Mouse (Mus musculus) heart, embryonic 15.5 days (tissue): ENCODE results near the gene Glb1l. TPM values are rescaled to one million over a fixed set of nuclear protein-coding genes. Genes with fewer than 3 reads are reported as not detected.

Experiments used
- ATAC-seq: fragments of 200-750 bp; cut with Nextera tagmentation; replicated peaks from 2 replicates; pipeline ENCODE4 v1.8.0; 2017; ENCODE audit warnings: low read depth, moderate TSS enrichment; ENCODE audit not compliant: insufficient number of reproducible peaks, insufficient read depth, low FRiP score
- H3K27ac ChIP-seq: fragments of 300-500 bp; sonication (generic); 2 replicates; pipeline ENCODE4 v1.5.1; 2015; ENCODE audit warnings: mild to moderate bottlenecking, inconsistent platforms
- H3K27me3 ChIP-seq: fragments of 300-500 bp; sonication (generic); 2 replicates; pipeline ENCODE4 v1.6.1; 2015; ENCODE audit warnings: inconsistent platforms
- H3K36me3 ChIP-seq: fragments of 300-500 bp; sonication (generic); 2 replicates; pipeline ENCODE4 v1.6.1; 2015; ENCODE audit warnings: mild to moderate bottlenecking, inconsistent platforms
- H3K4me1 ChIP-seq: fragments of 300-500 bp; sonication (generic); replicated peaks from 2 replicates; pipeline ENCODE4 v1.6.1; 2015; ENCODE audit warnings: inconsistent platforms
- H3K4me2 ChIP-seq: fragments of 300-500 bp; sonication (generic); 2 replicates; pipeline ENCODE4 v1.6.1; 2015; ENCODE audit warnings: inconsistent platforms, mild to moderate bottlenecking, moderate library complexity
- H3K4me3 ChIP-seq: fragments of 300-500 bp; sonication (generic); 2 replicates; pipeline ENCODE4 v1.5.1; 2015; ENCODE audit warnings: mild to moderate bottlenecking, inconsistent platforms
- H3K9ac ChIP-seq: fragments of 300-500 bp; sonication (generic); 2 replicates; pipeline ENCODE4 v1.6.1; 2015; ENCODE audit warnings: mild to moderate bottlenecking, inconsistent platforms
- H3K9me3 ChIP-seq: fragments of 300-500 bp; sonication (generic); replicated peaks from 2 replicates; pipeline ENCODE4 v1.6.1; 2016; ENCODE audit warnings: inconsistent platforms
- WGBS: fragments of 180-500 bp; shearing (Covaris S2); methylation state at CpG from one replicate; pipeline ENCODE4 v1.1.7; 2015; ENCODE audit warnings: mixed read lengths; 5-methylcytosine and 5-hydroxymethylcytosine counted together
- polyA plus RNA-seq: library from polyadenylated mRNA; unstranded; fragments of >200 nt; fragmentation: Nextera tagmentation; extraction: Ambion mirVana; gene quantifications from 2 replicates; pipeline ENCODE4 v1.2.1, GENCODE M21; 2015

Gene Glb1l
- polyA plus RNA-seq, 1 experiment from 2014 or later: 9.4 TPM

DNA sequence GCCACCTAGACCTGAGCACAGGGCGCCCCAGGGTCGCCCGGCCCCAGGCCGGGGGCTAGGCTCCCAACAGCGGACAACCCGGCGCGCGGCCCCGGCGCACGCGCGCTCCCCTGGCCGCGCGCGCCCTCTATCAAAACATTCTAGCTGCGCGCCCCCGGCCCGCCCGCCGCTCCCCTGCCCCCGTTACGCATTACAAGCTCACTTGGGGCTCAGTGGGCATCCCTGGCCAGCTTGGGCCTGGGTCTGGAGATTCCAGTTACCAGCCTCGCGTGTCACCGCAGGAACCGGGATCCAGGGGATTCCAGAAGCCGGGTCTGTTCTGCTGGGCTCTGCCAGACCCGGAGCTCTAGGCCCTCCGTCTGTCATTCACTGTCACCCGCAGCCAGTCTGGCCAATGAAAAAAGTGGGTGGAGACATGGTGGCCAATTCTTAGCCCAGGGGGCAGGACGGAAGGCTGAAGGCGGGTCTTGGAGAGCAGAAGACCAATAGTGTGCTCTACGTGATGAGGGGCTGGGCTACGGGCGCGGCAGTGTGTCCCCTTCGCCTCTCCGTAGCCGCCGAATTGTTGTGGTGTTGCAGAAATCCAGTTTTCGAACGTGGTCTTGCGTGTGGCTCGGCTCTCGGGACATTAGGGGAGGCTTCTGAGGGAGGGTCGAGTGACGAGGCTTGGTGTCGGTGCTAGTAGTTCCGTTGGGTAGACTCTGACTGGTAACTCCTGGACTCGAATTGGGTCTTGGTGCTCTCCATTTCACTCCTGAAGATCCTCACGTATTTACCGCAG lies 18.8 kb downstream of the Glb1l start, which contains the start of the genes Ankzf1 and Atg9a:
Gene Ankzf1, plus strand, starts transcription at position 530 of the 781 bp plus-strand sequence.
Gene Atg9a, minus strand, starts transcription at position 575 of the 781 bp plus-strand sequence.
- H3K4me1 ChIP-seq: peaks cover 23% of the 10 kb centered on the region
- peak; percentile 99 for ATAC-seq

DNA sequence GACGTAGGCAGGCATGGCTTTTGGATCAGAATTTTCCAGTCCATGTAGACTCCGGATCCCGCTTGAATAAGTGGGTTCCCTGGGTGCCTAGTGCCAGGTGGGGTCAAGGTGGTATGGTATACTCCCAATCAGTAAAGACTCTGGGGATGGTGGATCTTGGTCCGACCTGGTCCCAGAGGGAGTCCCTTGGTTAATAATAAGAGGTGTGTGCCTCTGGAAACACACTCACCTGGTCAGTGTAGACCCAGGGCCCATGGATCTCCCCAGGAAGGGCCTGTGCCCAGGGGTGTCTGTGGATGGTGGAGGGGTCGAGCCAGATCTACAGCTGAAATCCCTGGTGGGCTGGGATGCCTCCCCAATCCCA lies 19.4 kb downstream of the Glb1l start:
- no peak for ATAC-seq
- H3K27ac ChIP-seq: peak overlapping the region; percentile 89
- peaks cover 35% of the 10 kb centered on the region for H3K36me3 ChIP-seq
- WGBS: 42% methylated on average over 5 of the region's 5 CpGs
- H3K27me3 ChIP-seq: no peaks in the 10 kb centered on the region
- peak overlapping the region; percentile 80 for H3K9ac ChIP-seq
- peaks cover 23% of the 10 kb centered on the region for H3K4me1 ChIP-seq
- H3K4me3 ChIP-seq: peak overlapping the region; percentile 83
- no peaks in the 10 kb centered on the region for H3K9me3 ChIP-seq
- peak overlapping the region; percentile 76 for H3K4me2 ChIP-seq

More for the DNA sequence above, 18.8 kb downstream of the Glb1l start, which contains the start of the genes Ankzf1 and Atg9a:
- Histone ChIP-seq H3K27ac (peak within 1 kb of the TSS; percentile 90), H3K9me3 (no peaks in the 10 kb centered on the region), H3K27me3 (no peaks in the 10 kb centered on the region), H3K36me3 (peaks cover 34% of the 10 kb centered on the region), H3K9ac (peak within 1 kb of the TSS; percentile 80), H3K4me2 (peak within 1 kb of the TSS; percentile 76), H3K4me3 (peak within 1 kb of the TSS; percentile 83)
- under 1% methylated on average over 56 of the region's 56 CpGs for WGBS

DNA sequence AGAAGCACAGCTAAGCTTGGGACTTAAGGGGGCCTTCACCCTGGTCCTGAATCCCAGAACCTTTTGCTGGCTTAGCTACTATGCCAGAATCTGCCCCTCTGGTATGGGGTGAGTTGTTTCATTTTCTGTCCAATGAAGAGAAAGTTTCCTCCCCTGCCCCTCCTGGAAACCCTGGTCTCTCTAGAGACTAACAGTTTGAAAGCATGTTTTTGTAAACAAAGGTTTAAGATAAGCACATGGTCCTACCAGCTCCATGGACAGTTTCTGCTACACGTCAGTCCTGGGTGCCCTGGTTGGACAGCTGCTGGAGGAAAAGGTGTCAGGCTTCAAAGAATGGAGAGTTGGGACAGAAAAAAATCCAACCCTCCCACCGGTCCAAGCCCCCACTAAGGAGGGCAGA lies 20.0 kb downstream of the Glb1l start:
- peaks cover 35% of the 10 kb centered on the region for H3K36me3 ChIP-seq
- ATAC-seq: no peak
- peaks cover 23% of the 10 kb centered on the region for H3K4me1 ChIP-seq
- H3K27ac ChIP-seq: no peak overlapping the region
- H3K4me2 ChIP-seq: peak overlapping the region; percentile 76
- H3K9ac ChIP-seq: peak overlapping the region; percentile 80
- H3K9me3 ChIP-seq: no peaks in the 10 kb centered on the region
- 52% methylated on average over 2 of the region's 2 CpGs for WGBS
- H3K27me3 ChIP-seq: no peaks in the 10 kb centered on the region
- H3K4me3 ChIP-seq: peak overlapping the region; percentile 83

DNA sequence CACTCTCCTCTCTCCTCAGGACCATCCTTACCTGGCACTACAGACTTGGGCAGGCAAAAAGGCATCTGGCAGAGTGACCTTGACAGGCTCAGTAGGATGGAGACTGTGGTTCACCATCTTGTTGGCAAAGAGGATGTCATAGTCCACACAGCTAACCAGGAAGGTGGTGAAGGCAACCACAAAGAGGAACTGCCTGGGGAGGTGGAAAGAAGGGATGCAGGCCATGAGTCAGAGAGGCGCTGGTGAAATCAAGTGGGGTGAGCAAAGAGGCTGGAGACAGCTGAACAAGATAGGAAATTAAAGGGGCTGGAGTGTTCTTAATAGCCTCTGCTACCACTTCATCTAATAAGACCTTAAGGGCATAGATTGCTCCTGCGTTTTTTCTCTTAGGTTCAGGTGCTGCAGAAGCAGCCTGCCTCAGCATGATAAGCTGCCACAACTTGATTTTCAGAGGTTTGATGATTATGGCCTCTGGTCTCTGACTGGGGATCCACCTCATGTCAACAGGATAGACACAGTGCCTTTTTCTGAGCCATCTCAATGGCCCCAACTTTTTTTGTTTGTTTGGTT lies 22.6 kb downstream of the Glb1l start:
- H3K27ac ChIP-seq: no peak overlapping the region
- H3K9ac ChIP-seq: no peak overlapping the region
- H3K36me3 ChIP-seq: peaks cover 41% of the 10 kb centered on the region
- peaks cover 15% of the 10 kb centered on the region for H3K4me1 ChIP-seq
- H3K27me3 ChIP-seq: no peaks in the 10 kb centered on the region
- WGBS: 74% methylated on average over 2 of the region's 2 CpGs
- no peaks in the 10 kb centered on the region for H3K9me3 ChIP-seq
- H3K4me2 ChIP-seq: no peak overlapping the region
- no peak for ATAC-seq
- H3K4me3 ChIP-seq: no peak overlapping the region

DNA sequence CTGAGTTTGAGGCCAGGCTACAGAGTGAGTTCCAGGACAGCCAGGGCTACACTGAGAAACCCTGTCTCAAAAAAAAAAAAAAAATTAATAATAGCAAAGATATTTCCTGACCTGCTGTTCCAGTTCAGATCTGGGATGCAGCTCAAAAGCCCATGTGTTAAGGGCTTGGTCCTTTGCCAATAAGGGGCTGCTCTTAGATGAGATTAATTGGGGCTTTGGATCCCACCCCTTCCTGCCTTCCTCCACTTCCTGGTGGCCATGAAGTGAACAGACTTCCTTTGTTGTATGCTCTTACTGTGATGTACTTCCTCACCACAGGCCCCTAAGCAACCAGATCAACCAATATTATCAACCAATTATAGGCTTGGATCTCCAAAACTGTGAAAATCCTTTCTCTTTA lies 23.5 kb downstream of the Glb1l start:
- Histone ChIP-seq H3K4me3 (no peak overlapping the region), H3K27me3 (no peaks in the 10 kb centered on the region), H3K9me3 (no peaks in the 10 kb centered on the region), H3K9ac (no peak overlapping the region), H3K4me2 (no peak overlapping the region), H3K36me3 (peaks cover 50% of the 10 kb centered on the region), H3K27ac (no peak overlapping the region), H3K4me1 (peaks cover 13% of the 10 kb centered on the region)
- no peak for ATAC-seq

DNA sequence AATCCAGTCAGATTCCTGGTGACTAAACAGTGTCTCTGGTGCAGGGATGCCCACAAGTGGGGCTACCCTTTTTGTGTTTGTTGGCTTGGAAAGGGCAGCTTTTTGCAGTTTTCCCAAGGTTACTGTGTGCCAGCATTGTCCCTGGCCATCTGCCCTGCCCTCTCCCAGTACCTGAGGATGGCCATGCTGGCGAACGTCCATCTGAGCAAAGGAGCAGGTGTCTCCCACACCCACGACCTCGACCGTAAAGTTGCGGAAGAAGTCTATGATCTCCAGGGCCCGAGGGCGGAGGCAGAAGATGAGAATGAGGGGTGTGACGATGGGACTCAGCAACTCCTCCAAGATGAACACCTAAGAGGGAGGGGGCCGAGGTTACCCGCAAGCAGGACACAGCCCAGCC lies 25.1 kb downstream of the Glb1l start:
- WGBS: 89% methylated on average over 11 of the region's 11 CpGs
- Histone ChIP-seq H3K9me3 (no peaks in the 10 kb centered on the region), H3K9ac (no peak overlapping the region), H3K27ac (no peak overlapping the region), H3K4me3 (no peak overlapping the region), H3K4me1 (peaks cover 8% of the 10 kb centered on the region), H3K36me3 (peaks cover 57% of the 10 kb centered on the region), H3K4me2 (no peak overlapping the region), H3K27me3 (no peaks in the 10 kb centered on the region)
- ATAC-seq: no peak

- Histone ChIP-seq H3K36me3 (peaks cover 50% of the 10 kb centered on the region), H3K9me3 (no peaks in the 10 kb centered on the region), H3K4me2 (no peak overlapping the region), H3K4me3 (no peak overlapping the region), H3K27me3 (no peaks in the 10 kb centered on the region), H3K4me1 (peaks cover 14% of the 10 kb centered on the region), H3K9ac (no peak overlapping the region), H3K27ac (no peak overlapping the region)
- 64% methylated on average over 4 of the region's 4 CpGs for WGBS
- no peak for ATAC-seq
Measured at GRCm38 (mm10) chr1:75182160-75182559, 28.5 kb downstream of the Glb1l start.

DNA sequence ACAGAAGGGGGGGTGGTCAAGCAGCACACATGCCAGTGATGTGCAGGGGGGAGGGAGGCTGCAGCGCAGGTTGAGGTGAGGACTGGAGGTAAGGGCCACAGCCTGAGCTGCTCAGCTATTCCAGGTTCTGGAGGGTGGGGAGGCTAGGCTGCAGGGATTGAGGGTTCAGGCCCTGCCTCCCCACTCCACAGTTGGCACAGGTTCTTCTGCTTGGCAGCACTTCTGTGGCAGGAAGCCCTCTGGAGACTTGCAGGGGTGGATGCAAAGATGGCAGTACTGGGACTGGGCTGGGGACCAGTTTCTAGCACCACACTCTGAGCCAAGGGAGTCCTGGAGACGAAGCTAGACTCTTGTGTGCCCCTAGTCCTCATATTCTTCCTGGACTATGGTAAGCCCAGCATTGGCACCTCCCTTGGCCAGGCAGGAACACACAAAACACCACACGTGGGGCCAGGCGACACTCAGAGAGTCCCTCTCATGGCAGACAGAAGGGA lies 29.2 kb downstream of the Glb1l start:
- H3K4me1 ChIP-seq: peaks cover 14% of the 10 kb centered on the region
- no peak overlapping the region for H3K9ac ChIP-seq
- H3K27ac ChIP-seq: no peak overlapping the region
- no peaks in the 10 kb centered on the region for H3K9me3 ChIP-seq
- H3K36me3 ChIP-seq: peaks cover 48% of the 10 kb centered on the region
- no peak overlapping the region for H3K4me2 ChIP-seq
- WGBS: 79% methylated on average over 4 of the region's 4 CpGs
- H3K27me3 ChIP-seq: no peaks in the 10 kb centered on the region
- no peak overlapping the region for H3K4me3 ChIP-seq
- no peak for ATAC-seq

GRCm38 (mm10) chr1:75180741-75181140 lies 29.9 kb downstream of the Glb1l start:
- Histone ChIP-seq H3K4me1 (peaks cover 14% of the 10 kb centered on the region), H3K4me3 (peak overlapping the region; percentile 76; the same call in 1 of the 2 replicates), H3K27ac (no peak overlapping the region), H3K4me2 (peak overlapping the region; percentile 99), H3K9ac (no peak overlapping the region), H3K9me3 (no peaks in the 10 kb centered on the region), H3K36me3 (peaks cover 43% of the 10 kb centered on the region), H3K27me3 (no peaks in the 10 kb centered on the region)
- WGBS: 34% methylated on average over 7 of the region's 7 CpGs
- ATAC-seq: no peak

- peak within 1 kb of the TSS; percentile 38 for H3K27ac ChIP-seq
- peaks cover 14% of the 10 kb centered on the region for H3K4me1 ChIP-seq
- ATAC-seq: peak; percentile 86
- H3K4me3 ChIP-seq: peak within 1 kb of the TSS; percentile 76
- WGBS: under 1% methylated on average over 31 of the region's 31 CpGs
- peaks cover 42% of the 10 kb centered on the region for H3K36me3 ChIP-seq
- no peaks in the 10 kb centered on the region for H3K9me3 ChIP-seq
- H3K4me2 ChIP-seq: peak within 1 kb of the TSS; percentile 99
- peak within 1 kb of the TSS; percentile 60 for H3K9ac ChIP-seq
- H3K27me3 ChIP-seq: no peaks in the 10 kb centered on the region
Measured at GRCm38 (mm10) chr1:75180105-75180590, 30.5 kb downstream of the Glb1l start, which contains the start of gene Abcb6. TSS of gene Abcb6 (minus strand) at chr1:75180392.

DNA sequence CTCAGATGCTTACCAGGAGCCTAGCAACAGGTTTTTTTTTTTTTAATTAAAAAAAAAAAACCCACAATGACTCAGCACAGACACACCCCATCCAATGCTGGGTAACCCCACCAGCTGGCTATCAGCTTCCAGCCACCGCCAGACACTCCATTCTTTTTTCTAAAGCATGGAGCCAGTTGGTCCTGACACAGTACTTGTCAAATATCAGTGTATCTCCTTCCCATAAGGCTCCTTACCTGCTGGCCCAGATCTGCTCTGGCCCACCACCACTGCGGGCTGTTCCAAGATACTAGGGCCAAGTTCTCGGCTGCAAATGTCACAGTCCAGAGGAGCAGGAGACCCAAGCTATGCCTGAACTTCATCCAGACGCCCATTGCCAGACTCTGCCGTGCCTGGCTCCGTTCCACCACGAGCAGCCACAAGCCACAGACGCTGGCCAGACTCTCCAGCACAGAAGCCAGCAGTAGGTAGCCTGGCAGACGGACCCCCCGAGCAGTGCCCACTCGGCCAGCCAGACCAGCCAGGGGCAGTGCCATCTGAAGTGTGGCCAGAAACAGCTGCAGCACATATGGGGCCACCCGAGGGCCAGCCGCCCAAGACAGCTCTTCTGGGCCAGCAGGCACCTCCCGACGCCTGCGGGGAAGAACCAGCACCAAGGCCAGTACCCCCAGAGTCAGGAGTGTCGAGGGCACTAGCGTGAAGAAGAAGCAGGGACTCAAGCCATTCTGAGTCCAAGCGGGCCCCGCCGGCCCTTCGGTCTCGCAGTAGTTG lies 31.1 kb downstream of the Glb1l start:
- H3K4me2 ChIP-seq: peak overlapping the region; percentile 99
- H3K9ac ChIP-seq: peak overlapping the region; percentile 60
- H3K36me3 ChIP-seq: peaks cover 36% of the 10 kb centered on the region
- no peaks in the 10 kb centered on the region for H3K9me3 ChIP-seq
- no peaks in the 10 kb centered on the region for H3K27me3 ChIP-seq
- WGBS: 6% methylated on average over 23 of the region's 23 CpGs
- peak; percentile 37 for ATAC-seq
- peak overlapping the region; percentile 38 for H3K27ac ChIP-seq
- peak overlapping the region; percentile 76 for H3K4me3 ChIP-seq
- H3K4me1 ChIP-seq: peaks cover 14% of the 10 kb centered on the region
